Mouse (Mus musculus) bone marrow macrophage, adult 2 months (primary cell): ENCODE results near the gene Tbx19.

Source experiments
- CTCF ChIP-seq: IDR thresholded peaks from 2 replicates; pipeline ENCODE4 v1.5.1; 2012; ENCODE audit warnings: low read depth, mild to moderate bottlenecking, low read length, moderate library complexity
- POLR2A ChIP-seq: IDR thresholded peaks from 2 replicates; pipeline ENCODE4 v1.6.1; 2012; ENCODE audit warnings: mild to moderate bottlenecking, low read depth, low read length, borderline replicate concordance

GRCm38 (mm10) chr1:165205591-165205990, 45.0 kb upstream of the Tbx19 start:
- no peak for TF ChIP-seq CTCF
- no peak for TF ChIP-seq POLR2A
